Mouse (Mus musculus) embryo, embryonic 9.5 days (tissue): ENCODE data around the gene Aplnr.

Experiments
- DNase-seq: peaks from one replicate; pipeline ENCODE4 v3.0.0-alpha.2; 2017; ENCODE audit errors: extremely low spot score

Aplnr gene

GRCm38 (mm10) chr2:85136831-85137520, 951 bp downstream of the Aplnr start:
- no peak for DNase-seq

DNA sequence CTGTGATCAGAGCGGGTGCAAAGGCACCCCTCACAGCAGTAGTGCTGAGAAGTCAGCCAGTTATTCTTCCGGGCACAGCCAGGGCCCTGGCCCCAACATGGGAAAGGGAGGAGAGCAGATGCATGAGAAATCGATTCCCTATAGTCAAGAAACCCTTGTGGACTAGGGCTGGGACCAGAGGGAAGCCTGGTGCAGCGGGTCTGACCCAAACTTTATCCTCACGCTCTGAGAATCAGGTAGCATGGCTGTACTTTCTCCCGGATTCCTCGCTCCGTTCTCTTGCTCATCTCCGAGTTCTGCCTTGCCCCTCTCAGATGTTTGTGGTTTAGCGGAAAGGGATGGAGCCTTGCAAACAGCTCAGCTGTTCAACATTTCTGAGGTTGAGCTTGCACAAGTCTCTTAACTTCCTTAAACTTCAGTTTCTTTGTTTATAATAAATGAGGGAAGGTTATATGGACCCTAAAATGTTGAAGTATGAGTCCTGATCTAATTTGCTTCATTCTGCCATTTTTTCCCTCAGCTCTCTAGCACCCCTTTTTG, 1.6 kb downstream of the Aplnr start:
- DNase-seq: no peak

GRCm38 (mm10) chr2:85138143-85138542, 2.1 kb downstream of the Aplnr start:
- DNase-seq: no peak

DNA sequence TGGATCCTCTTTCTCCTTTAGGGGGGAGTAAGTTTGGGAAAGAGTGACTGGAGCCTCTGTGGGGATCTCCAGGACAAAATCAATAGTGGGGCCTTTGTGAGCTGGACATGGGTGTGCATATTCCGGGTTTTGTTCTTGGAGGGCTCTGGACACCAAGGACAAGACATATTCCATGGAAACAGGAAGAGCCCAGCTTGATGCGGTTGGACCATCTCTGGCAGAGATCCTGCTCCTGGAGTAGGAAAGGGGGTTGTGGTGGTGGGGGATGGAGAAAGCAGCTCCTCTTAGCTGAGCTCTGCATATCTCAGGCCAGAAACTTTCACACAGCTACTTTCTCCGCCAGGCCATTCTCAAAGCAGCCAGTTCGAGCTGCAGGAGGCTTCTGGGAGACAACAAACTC, 3.4 kb downstream of the Aplnr start:
- no peak for DNase-seq

DNA sequence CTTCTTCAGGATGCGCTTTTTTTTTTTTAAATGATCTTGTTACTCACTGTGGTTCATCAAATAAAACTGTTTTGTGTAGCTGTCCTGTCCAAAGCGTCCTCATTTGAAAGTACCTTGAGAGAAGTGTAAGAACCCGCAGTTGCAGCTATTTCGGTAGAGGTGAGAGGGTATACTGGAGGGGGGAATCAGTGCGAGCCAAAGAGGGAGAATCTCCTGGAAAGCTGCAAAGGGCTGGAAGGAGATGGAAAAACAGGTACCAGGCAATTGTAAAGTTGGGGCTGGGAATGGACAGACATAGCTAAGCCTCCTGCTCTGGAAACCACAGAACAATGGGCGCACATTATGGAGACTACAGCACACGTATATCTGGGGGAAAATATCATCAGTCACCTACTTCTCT, 3.8 kb downstream of the Aplnr start:
- DNase-seq: no peak

- DNase-seq: no peak
Measured at GRCm38 (mm10) chr2:85140833-85141232, 4.8 kb downstream of the Aplnr start.

- DNase-seq: no peak
Measured at GRCm38 (mm10) chr2:85144908-85145307, 8.9 kb downstream of the Aplnr start.

- DNase-seq: no peak
Measured at GRCm38 (mm10) chr2:85145346-85145745, 9.3 kb downstream of the Aplnr start.

DNA sequence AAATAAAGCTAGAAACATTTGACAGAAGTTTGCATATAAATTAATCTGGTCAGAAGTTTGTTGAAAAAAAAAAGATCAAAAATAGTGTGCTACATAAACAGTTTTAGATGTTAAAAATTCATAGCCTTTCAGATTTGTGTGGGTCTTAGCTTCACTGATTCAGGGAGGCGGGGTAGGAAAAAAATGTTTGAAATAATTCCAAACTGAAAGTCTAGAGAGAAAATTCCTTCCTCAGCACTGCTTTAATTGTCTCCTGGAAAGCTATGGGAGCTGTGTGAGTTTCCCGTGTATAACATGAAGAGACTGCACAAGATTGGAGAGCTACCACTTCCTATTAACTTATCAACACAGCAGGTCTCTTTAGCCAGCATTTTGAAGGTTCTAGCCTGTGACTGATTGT, 11.5 kb downstream of the Aplnr start:
- DNase-seq: no peak

DNA sequence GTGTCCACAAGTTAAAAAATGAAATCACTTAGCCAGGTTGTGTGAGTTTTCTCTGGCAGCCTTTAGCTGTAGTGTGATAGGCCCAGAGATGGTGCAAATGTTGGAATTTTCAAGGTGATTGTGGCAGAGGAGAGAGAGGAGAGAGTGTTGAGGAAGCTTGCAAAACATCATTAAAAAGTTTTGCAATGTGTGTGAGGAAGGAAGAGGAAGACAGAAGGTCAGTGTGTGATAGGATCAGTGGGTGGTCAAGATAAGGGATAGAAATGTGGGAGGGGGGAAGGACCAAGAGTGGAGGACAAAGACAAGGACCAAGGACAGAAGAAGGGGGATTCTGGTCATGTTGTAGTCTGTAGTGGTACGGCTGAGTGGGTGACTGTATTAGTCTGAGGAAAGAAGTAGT, 14.3 kb downstream of the Aplnr start:
- DNase-seq: no peak

- DNase-seq: no peak
Measured at GRCm38 (mm10) chr2:85151233-85151632, 15.2 kb downstream of the Aplnr start.

GRCm38 (mm10) chr2:85155334-85155733, 19.3 kb downstream of the Aplnr start:
- DNase-seq: no peak

DNA sequence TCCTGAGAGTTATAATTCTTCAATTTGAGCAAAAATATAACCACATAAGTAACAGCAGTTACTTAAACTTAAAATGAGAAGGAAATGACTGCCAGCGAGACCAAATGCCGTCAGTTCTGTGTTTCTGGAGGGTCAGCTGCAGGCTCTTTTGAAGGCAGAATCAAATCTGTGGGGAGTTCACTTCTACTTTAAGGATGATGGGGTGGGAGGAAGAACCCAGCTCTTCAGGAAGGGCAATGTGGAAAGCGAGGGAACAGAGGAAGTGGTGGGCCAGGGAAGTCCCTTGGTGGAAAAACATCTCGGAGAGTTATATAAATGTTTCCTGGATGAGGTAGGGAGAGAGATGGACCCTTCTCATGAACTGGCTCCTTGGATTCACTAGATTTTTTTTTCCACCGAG, 20.1 kb downstream of the Aplnr start:
- DNase-seq: no peak

DNA sequence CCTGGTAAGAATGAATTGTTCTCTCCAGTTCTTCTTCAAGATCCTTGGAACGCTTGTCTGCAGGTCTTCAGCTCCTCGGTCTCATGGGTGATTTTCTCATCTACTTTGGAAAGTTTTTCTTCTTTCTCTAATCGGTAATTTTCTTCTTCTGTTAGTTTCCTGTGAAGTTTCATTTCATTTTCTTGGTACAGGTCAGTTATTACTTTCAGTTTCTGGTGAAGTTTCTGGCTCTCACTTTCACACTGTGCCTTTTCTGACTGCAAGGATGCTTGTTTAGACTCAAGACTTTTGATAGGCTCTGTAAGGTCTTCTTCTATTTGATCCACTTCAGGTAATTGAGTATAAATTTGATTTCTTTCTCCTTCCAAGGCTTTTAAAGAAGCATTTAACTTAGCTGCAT, 21.4 kb downstream of the Aplnr start:
- DNase-seq: no peak

DNA sequence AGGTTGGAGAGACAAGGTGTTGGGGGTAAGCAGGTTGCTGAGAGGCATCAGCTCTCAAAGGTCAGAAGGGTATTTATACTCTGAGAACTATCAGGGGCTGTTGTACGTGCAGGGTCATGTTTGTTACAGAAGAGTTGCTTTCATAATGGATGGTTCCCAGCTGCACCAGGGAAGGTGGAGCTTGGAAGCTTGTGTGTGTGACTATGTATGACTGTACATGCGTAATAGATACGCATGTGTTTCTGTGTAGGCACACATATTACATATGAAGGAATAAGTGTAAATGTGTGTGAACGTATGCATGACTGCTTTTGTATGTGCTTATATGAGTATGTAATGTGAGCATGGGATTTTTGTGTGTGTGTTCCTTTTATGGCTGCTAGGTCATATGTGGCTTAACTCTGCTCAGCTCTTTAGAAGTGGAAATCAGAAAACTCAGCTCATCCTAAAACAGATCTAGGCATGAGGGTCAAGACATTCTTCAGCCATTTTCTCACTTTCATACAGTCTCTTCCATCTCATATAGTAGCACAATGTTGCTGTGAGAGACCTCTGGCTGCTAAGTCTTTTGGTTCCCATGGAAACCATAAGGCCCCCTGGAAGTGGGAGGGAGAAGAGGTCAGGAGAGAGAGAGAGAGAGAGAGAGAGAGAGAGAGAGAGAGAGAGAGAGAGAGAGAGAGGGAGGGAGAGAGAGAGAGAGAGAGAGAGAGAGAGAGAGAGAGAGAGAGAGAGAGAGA, 25.0 kb downstream of the Aplnr start:
- DNase-seq: no peak

GRCm38 (mm10) chr2:85161638-85162093, 25.6 kb downstream of the Aplnr start:
- peak; percentile 51 for DNase-seq

GRCm38 (mm10) chr2:85163311-85164047, 27.5 kb downstream of the Aplnr start:
- peak; percentile 64 for DNase-seq

- no peak for DNase-seq
Measured at GRCm38 (mm10) chr2:85167624-85168023, 31.6 kb downstream of the Aplnr start.

- DNase-seq: no peak
Measured at GRCm38 (mm10) chr2:85168327-85168726, 32.3 kb downstream of the Aplnr start.

- peak; percentile 19 for DNase-seq
Measured at GRCm38 (mm10) chr2:85172071-85172762, 36.2 kb downstream of the Aplnr start.

DNA sequence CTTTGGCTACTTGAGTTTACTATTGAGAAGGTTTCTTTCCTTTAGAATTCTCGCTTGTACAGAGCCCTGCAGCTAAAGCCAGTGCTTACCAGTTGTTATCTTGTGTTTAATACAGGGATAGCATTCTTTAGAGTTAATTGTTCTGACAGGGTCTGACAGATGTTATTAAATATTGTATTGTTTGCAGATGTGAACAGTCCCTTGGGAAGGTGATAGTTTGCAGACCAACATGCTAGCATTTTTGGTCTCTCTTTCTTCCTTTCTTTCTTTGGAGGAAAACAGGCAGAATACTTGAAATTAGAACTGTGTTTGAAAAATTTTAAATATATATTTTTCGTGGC, 36.7 kb downstream of the Aplnr start:
- no peak for DNase-seq

- no peak for DNase-seq
Measured at GRCm38 (mm10) chr2:85173545-85173944, 37.5 kb downstream of the Aplnr start.
